Mouse (Mus musculus): ENCODE measurements at regions not wholly inside any gene's neighbourhood (a gene's known extent, or its start where the extent isn't known, plus 50 kb on each side); places are given as distances from the start of the nearest gene placed in this dataset.
A peak's percentile ranks its signal among the peaks of the same experiment; 100 is the strongest.
"Not testable (repeated sequence)": the region's sequence is repeated elsewhere in the genome, so short reads cannot be mapped to it uniquely, and the experiment has no call there.

DNA sequence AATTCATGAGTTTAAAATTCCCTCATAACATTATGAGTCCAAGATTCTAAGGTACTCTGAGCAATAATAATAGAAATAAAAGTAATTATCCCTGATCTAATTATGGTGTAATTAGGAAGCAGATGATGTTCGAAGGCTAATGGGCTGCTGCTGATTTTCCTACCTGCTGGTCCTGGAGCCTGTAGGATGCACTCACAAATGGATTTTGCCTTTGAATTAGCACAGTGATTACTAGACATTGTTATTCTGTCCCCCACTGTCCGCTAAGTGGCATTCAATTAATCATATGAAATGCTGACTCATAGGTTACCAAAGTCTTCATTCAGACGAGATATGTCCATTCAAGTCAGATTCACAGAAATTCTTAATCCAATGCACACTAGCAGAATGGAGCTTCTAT is 246.0 kb upstream of the Klf6 start:
- DNase-seq, result no peak

GRCm38 (mm10) chr13:5628124-5628523 is 233.2 kb upstream of the Klf6 start:
- no peak for DNase-seq

DNA sequence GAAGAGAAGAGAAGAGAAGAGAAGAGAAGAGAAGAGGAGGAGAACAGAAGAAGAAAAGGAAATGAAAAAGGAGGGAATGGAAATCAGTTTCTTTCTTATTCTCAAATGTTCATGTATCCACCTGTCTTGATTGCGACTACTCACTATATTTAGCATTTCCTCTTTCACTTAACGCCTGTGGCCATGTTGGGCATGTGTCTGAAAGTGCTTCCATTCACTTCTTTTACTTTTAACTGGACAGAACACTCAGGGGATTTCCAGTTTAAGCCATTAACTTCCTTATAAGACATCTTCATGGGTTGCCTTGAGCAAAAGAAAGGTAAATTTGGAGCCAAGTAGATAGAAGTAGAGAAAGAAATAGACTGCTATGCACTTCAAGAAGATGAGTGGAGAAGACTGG is 226.3 kb upstream of the Klf6 start:
- DNase-seq, result no peak

DNA sequence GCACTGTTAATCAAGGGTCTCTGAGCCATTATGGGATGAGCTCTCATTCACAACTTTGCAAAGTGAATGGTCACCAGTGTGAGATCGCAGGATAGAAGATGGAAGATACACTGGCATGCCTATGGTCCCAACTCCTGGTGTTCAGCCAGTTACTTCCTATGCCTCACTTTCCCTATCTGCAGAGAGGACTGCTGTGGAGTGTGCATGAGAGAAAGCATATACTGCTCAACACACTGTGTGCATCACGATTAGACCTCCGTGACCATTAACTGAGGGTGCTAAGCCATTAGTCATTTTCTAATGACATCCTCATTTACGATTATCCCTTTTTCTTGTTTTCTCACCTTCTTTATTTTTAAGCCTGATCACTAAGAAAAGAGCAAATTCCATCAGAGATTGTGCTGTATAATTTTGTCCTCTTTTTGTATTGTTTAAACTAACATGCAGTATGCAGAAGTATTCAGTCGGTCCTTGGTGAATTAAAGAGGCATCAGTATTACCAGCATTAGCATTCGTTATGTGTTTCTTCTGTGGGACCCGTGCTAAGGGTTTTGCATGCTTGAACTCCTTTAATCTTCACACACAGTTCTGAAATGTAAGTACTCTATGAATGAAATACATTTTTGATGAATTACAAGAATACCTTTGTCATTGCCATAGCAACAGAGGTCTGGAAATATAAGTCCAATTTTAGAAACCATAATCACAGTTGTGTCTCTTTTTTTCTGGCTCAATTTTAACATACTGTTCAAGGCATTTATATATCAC is 219.4 kb upstream of the Klf6 start:
- DNase-seq, result no peak

GRCm38 (mm10) chr13:5648276-5648675 is 213.0 kb upstream of the Klf6 start:
- no peak for DNase-seq

- DNase-seq, result no peak
These were observed 203.7 kb upstream of the Klf6 start for GRCm38 (mm10) chr13:5657556-5657955.

DNA sequence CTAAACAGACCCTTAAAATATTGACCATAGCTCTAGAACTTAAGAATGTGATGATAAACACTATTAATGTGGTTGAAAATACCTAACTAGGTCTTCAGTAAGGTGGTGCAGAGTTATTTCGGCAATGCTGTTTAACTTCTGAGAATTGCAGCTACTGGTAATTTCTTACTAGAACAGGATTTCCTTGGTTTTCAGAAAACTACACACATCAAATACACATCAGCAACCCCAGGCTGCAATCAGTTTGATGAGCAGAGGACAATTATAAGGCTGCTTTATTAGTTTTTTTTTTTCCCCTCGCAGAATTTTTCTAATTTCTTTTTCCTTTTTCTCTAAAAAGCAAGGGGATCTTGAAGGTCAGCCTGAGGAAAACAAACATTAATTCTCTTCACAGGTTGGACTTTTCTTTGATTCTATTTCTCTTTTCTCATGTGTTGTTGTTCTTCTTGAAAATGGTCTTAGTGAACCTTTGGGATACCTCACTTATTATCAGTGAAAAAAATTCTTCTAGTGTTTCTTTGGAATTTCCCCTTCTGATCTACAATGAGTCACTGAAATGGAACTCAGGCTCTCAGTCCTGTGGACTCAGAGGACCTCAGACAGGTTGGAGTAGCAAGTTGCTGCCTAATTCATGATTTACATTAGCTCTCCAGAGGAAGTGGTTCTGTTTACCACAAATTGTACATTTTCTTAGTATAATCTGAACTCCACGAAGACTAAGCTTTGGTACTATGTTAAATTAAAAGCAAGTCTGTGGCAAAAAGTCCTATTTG is 194.9 kb upstream of the Klf6 start:
- no peak for DNase-seq

DNA sequence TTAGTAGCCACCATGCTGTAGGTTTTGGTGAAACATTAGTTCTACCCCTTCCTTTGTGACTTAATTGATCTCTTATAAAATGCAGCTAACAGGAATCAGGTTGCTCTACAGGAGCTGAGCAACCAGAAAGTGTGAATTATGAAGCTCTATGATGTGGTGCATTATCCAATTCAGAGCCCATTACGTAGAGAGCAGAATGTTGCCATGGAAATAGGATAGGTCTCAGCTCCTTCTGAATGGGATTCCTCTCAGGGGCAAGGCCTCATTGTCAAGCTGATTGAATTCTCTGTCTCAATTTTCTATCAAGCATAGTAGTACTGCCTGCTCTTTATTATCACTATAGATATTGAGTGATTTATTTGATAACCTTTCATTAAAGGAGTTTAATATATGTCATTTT is 185.6 kb upstream of the Klf6 start:
- DNase-seq, result no peak

GRCm38 (mm10) chr13:5690124-5690523 is 171.2 kb upstream of the Klf6 start:
- DNase-seq, result no peak

- not testable (repeated sequence) for DNase-seq
These were observed 170.6 kb upstream of the Klf6 start for GRCm38 (mm10) chr13:5690680-5691079.

DNA sequence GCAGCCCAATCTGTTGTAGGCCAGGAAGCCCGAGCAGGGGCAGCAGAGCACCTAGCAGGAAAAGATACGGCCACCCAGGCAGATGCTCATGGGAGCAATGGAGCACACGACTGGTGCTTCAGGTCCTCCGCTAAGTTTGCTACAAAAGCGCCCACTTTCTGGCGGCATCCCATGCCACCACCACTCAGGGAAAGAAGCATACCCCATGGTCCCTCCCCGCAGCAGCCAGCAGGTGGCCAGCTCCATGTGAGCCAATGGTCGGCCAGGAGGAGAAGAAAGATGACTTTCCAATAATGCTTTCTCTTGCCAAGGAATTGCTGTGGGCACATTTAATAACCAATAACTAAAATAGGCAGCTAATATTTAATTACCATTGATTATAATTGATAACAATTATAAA is 166.7 kb upstream of the Klf6 start:
- no peak for DNase-seq

- not testable (repeated sequence) for DNase-seq
These were observed 165.7 kb upstream of the Klf6 start for GRCm38 (mm10) chr13:5695581-5695980.

DNA sequence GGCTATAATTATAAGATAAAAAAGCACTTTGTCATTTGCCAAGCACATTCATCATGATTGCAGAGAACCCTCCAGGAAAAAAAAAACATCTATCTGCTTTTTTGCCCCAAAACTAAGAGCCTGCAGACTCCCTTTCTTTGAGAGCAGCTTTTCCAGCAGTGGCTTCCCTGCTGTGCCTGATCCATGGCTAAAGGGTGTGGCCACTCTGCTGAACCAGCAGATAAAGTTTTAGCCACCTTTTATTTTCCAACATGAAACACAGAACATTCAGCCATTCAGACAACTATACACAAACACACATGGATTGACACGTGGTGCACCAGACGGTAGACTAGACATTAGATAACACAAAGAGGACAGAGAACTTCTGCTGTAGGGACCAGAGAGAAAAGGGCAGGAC is 164.9 kb upstream of the Klf6 start:
- DNase-seq, result no peak

DNA sequence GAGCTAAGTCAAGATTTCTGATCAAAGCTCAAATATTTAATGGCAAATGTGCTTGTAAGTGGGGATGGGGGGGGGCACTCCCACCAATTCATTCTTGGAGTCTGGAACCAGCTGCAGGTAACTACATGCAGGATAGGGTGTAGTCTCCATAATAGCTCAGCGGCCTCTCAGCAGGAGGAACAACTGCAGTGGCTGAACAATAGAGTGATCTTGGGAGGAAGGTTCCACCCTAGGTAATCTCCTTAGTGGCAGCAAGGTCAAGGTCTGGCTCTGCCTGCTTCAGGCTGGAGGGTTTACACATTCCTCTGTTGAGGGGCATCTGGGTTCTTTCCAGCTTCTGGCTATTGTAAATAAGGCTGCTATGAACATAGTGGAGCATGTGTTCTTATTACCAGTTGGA is 164.0 kb upstream of the Klf6 start:
- not testable (repeated sequence) for DNase-seq

- DNase-seq, result no peak
These were observed 159.2 kb upstream of the Klf6 start for GRCm38 (mm10) chr13:5702071-5702470.

DNA sequence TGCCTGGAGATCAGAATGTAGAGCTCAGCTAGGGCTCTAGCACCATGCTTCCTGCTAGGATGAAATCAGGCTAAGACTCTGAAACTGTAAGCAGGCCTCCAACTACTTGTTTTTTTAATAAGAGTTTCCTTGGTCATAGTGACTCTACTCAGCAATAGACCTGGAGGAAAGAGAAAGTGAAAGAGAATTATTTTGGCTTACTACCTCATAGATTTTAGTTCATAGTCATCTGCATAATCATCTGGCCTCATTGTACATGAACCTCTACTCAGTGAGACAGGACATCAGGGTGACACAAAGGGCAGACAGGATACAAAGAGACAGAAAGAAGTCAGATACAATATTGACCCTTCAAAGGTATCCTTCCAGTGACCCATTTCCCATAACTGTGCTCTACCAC is 156.3 kb upstream of the Klf6 start:
- no peak for DNase-seq

DNA sequence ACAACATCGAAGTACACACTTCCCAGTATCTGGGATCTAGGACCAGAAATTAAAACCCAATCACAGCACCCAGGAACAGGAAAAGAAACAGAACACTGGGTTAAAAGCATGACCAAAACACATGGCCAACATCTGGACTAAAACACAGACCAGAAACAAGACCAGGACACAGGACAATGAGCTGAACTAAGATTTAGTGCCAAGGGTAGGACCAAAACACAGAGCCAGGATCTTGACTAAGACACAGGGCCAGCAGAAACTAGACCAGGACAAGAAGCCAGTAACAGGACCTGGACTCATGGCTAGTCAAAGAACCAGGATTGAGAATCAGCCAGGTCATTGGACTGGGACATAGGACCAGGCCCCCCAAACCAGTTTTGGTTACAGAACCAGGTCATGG is 149.6 kb upstream of the Klf6 start:
- DNase-seq, result no peak

DNA sequence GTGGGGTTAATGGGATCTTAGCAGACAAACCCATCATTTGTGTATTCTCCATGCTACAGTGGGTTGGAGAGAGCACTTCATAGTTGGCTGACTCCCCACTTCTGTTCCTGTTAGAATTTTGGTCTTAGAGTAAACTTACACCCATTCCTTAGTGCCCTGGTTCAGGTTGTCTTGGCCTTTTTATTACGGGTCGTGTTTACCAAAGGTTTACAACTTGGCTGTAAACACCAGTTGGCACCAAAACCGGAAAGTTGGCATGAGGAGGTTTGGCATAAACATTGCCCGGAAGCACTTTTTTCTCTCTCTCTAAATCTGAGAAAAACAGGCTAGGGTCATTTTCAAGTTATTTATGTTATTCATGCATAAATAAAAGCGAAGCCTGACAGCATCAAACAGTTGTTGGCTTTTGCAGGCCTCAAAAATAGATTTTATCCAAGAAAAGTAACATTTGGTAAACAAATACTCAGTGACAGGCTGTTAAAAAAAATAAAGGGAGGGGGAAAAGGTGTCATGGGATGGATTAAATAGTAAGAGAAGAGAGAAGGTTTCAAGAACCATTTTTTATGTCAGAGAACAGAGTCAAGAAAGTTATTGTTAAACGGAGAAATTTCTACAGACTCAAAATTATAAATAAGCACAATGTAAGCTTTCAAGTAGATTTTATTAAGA is 148.0 kb upstream of the Klf6 start:
- peak; percentile 21 to 24 for DNase-seq

DNA sequence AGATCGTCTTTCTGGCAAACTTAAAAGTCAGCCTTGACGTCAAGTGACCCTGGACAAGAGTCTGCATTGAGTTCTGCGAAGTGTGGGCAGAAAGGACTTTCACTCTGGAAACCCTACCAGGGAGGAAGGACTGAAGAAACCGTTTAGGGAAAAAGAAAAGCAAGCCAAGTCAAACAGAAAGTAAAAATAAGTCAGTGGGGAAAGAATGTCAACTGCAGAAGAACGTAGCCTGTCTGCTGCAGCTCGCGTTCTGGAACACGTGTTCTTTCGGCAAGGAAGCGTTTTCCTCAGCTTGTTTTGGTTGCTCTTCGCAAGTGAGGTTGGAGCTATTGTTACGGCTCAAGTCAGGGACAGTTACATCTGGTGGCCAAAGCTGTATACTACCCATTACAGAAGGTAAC is 147.1 kb upstream of the Klf6 start:
- DNase-seq, result no peak

DNA sequence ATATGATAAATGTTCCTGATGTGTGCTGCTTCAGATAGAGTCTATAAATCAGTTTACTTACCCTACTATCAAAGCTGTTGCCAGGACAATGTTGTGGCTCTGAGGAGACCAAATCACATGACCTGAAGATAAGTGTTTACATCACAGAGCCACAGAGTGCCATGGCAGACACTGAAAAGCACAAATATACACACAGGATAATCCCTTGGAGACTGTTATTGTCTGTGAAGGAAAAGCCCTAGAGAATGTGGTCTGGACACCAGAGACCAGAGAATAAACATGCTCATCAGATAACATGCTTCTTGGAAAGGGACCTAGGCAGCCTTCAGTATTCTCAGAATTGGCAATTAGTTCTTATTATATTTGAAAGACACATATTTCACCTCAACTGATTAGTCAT is 146.5 kb upstream of the Klf6 start:
- DNase-seq, result no peak

DNA sequence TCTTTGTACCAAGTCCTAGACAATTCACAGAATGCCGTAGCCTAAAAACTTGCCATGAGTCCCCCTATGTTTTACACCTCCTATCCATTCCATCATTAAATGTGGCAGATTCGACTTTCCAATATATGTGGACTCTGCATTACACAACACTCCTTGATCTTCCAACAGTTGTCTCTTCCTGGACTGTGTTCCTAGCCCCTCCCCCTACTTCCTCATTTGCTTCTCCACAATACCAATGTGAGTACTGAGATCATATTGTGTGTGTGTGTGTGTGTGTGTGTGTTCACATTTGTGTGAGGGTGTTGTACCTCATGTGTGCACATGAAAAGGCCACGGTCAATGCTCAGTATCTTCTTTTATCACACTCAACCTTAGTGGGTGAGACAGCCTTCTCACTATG is 144.5 kb upstream of the Klf6 start:
- no peak for DNase-seq

DNA sequence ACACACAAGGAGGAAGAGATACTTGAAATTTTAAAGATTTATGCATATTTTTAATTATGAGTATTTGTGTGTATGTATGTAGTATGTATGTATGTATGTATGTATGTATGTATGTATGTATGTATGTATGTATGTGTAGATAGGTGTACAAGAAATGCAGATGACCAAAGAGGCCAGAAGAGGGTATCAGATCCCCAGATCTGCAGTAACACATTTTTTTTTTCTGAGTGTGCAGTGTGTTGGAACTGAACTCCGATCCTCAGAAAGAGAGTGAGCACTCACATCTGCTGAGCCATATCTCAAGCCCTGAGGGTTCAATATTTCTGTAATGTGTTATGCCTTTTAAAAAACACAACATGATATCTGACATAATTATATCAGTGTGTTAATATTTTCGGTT is 138.0 kb upstream of the Klf6 start:
- DNase-seq, result no peak

DNA sequence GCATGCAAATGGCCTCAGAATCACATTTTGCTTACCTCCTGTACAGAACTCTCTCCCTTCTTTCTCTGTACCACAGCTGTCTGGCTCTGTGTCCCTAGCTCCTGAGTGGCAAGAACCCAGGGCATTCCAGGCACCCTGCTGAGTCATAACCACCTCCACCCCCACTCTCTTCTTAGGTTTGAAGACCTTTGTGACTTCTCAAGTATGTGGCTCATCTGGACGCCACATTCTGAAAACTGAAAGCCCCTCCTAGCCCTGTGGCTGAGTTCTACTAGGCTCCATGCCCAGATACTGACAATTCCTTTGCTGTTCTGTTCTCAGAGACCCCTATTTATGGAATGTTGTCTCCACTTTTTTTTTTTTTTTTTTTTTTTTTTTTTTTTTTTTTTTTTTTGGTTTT is 136.9 kb upstream of the Klf6 start:
- no peak for DNase-seq

DNA sequence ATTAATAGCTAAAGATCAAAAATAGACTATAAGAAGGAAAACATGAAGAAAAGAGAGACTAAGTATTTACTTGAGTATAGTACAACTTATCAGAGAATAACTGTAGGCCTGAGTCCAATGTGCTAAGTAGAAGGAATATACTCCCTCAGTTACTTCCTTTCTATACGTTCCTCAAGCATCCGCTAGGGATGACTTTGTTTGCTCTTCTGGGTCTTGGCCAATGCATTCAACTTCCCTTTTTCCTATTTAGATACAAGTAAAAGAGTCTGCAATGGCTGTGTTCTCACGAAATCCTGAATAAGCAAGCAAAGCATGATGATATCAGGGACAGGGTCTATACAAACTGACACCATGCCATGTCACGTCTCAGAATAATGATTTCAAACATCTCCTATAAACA is 135.3 kb upstream of the Klf6 start:
- no peak for DNase-seq

Measured in cerebellum, postnatal 10 days (tissue).